Mouse (Mus musculus) urinary bladder, postnatal 10 days (tissue): ENCODE measurements around the gene Aig1.

Experiments
- DNase-seq: peaks from one replicate; pipeline ENCODE4 v3.0.0; 2022; ENCODE audit warnings: low spot score

Aig1 gene

GRCm38 (mm10) chr10:13623735-13624134 is 245.0 kb downstream of the Aig1 start:
- no peak for DNase-seq

GRCm38 (mm10) chr10:13600926-13601325 is 267.9 kb downstream of the Aig1 start:
- no peak for DNase-seq

GRCm38 (mm10) chr10:13597491-13597890 is 271.3 kb downstream of the Aig1 start:
- DNase-seq = no peak
